Mouse (Mus musculus) liver, embryonic 14.5 days (tissue): ENCODE results near the gene Cdc42ep4.

Experiments
- CTCF ChIP-seq: IDR thresholded peaks from 2 replicates; pipeline ENCODE4 v1.5.1; 2016; ENCODE audit warnings: antibody characterized with exemption, low read depth, control low read depth
- EP300 ChIP-seq: IDR thresholded peaks from 2 replicates; pipeline ENCODE4 v1.6.1; 2016; ENCODE audit warnings: antibody characterized with exemption, low read depth

DNA sequence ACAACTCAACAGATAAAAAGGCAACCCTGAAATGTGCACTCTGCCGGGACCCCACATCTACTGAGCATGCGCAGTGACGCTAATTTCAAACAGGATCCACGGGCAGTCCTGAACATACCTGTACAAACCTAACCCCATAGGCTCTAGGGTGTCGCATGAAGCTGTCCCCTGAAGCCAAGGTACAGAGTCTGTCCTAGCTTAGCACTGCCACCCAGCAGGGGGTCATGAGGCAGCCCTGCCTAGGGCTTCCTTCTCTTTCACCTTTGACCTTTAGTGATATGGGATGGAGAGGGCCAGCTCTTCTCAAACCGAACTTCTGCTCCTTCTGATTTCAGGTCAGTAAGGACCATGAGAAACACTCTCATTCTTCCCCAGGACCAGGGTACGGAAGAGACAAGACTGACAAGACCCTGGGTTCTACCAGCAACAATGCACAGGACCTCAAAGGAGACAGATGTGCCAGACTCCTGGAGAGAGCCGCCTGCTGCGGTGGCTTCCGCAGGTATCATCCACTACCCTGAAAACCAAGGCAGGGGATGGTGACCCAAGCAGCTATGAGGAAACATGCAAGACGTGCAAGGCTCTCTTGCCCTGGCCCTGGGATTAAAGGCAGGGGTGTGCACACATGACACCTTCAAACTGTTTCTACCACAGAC lies 3.8 kb downstream of the Cdc42ep4 start:
- TF ChIP-seq CTCF (no peak), EP300 (no peak)
